Mouse (Mus musculus) lung, postnatal 0 days (tissue): ENCODE data around the gene Rpp25l. TPM values are rescaled to one million over a fixed set of nuclear protein-coding genes. Genes with fewer than 3 reads are reported as not detected.

ENCODE experiments used
- ATAC-seq: fragments of 200-750 bp; cut with Nextera tagmentation; 2 replicates; pipeline ENCODE4 v1.8.0; 2017; ENCODE audit warnings: moderate library complexity
- DNase-seq: peaks from one replicate; pipeline ENCODE4 v3.0.0-alpha.2; 2016; ENCODE audit warnings: low spot score
- H3K27ac ChIP-seq: fragments of 300-500 bp; sonication (generic); 2 replicates; pipeline ENCODE4 v1.5.1; 2014; ENCODE audit warnings: antibody characterized with exemption, mild to moderate bottlenecking, low read length, mixed read lengths
- H3K27me3 ChIP-seq: fragments of 300-500 bp; sonication (generic); replicated peaks from 2 replicates; pipeline ENCODE4 v1.6.1; 2014; ENCODE audit warnings: low read length, mixed read lengths; ENCODE audit not compliant: insufficient read depth
- H3K36me3 ChIP-seq: fragments of 300-500 bp; sonication (generic); 2 replicates; pipeline ENCODE4 v1.6.1; 2014; ENCODE audit warnings: low read length, mixed read lengths; ENCODE audit not compliant: insufficient read depth
- H3K4me1 ChIP-seq: fragments of 300-500 bp; sonication (generic); 2 replicates; pipeline ENCODE4 v1.6.1; 2014; ENCODE audit warnings: antibody characterized with exemption, low read depth, low read length, mixed read lengths; ENCODE audit not compliant: insufficient read depth
- H3K4me2 ChIP-seq: fragments of 300-500 bp; sonication (generic); replicated peaks from 2 replicates; pipeline ENCODE4 v1.6.1; 2014; ENCODE audit warnings: low read depth, mild to moderate bottlenecking, low read length, moderate library complexity, mixed read lengths
- H3K4me3 ChIP-seq: fragments of 300-500 bp; sonication (generic); 2 replicates; pipeline ENCODE4 v1.5.1; 2014; ENCODE audit warnings: low read depth, low read length
- H3K9ac ChIP-seq: fragments of 300-500 bp; sonication (generic); replicated peaks from 2 replicates; pipeline ENCODE4 v1.6.1; 2014; ENCODE audit warnings: low read depth, mild to moderate bottlenecking
- H3K9me3 ChIP-seq: fragments of 300-500 bp; sonication (generic); 2 replicates; pipeline ENCODE4 v1.6.1; 2016; ENCODE audit warnings: low read length, mixed read lengths
- CTCF ChIP-seq: IDR thresholded peaks from 2 replicates; pipeline ENCODE4 v1.5.1; 2016; ENCODE audit warnings: antibody characterized with exemption, mild to moderate bottlenecking
- EP300 ChIP-seq: IDR thresholded peaks from 2 replicates; pipeline ENCODE4 v1.6.1; 2016; ENCODE audit warnings: antibody characterized with exemption, mild to moderate bottlenecking, control low read depth
- WGBS: fragments of 180-500 bp; shearing (Covaris S2); extraction: QIAGEN DNeasy Blood & Tissue Kit; methylation state at CpG from one replicate; pipeline ENCODE4 v1.1.7; 2014; 5-methylcytosine and 5-hydroxymethylcytosine counted together
- polyA plus RNA-seq: library from polyadenylated mRNA; unstranded; fragments of >200 nt; fragmentation: Nextera tagmentation; extraction: Ambion mirVana; gene quantifications from 2 replicates; pipeline ENCODE4 v1.2.1, GENCODE M21; 2015

Gene Rpp25l
- polyA plus RNA-seq, 1 experiment from 2014 or later, result 51.8 TPM

DNA sequence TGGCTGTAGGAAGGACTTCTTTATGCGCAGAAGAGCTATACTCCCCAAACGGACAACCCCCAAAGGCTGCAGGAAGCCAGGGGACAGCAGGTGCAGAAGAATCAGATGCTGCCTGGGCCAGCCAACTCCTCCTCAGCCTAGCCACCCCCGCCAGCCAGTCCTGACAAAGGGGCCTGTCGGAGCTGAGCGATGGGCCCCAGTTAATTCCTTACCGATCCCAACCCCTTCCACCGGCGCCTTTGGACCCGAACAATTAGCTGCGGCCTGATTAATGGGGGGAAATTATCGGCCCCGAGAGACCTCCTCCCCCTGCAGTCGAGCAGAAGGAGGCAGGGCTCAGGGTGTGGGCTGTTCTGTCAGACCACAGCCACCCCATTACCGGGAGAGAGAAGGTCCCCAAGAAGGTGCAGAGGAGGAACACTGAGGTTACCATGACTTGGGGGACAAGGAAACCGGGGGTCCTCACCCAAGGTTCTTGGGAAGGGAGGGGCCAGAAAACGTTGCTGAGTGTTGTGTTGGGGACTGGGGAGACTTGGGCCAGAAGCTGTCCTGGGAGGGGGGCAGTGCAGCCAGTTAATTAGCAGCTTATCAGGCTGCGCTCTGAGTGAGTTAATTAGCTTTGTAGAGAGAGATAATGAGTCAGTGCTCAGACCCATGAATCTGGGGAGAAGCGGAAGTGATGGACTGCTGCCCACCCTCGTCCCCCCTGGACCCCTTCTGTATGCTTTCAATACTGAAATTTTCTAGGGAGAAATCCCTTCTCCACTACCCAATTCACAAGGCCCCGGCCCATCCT, 13.7 kb upstream of the Rpp25l start:
- Histone ChIP-seq H3K4me3 (no peak overlapping the region), H3K27me3 (peaks cover 70% of the 10 kb centered on the region), H3K4me2 (no peak overlapping the region), H3K36me3 (no peaks in the 10 kb centered on the region), H3K27ac (no peak overlapping the region), H3K9ac (no peak overlapping the region), H3K9me3 (no peaks in the 10 kb centered on the region), H3K4me1 (no peaks in the 10 kb centered on the region; the same call in 1 of the 2 replicates)
- ATAC-seq (no peak), DNase-seq (no peak)
- 20% methylated on average over 20 of the region's 20 CpGs for WGBS
- no peak for TF ChIP-seq CTCF
- no peak for TF ChIP-seq EP300

DNA sequence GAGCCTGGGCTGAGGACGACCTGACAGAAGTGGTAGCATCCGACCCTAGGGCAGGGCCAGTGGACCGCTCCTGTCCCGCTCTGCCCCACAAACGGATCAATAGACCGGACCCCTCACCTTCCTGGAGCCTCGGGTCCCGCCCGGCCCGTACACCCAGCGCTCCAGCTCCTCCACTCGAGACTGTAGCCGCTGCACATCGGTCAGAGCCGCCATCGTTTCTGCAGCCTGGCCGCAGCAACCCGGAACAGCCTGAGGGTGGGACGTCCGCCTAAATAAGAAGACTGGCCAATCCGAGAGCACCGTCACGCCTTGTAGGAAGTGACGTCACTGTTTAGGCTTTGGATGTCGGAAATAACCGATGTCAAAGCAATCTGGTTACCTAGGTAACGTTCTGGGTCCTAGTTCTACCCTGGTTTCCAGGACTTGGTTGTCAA, 9.6 kb upstream of the Rpp25l start, which contains the start of gene Dctn3:
TSS of gene Dctn3 (minus strand) at position 253 of the 434 bp plus-strand sequence.
- H3K4me2 ChIP-seq, result peak within 1 kb of the TSS; percentile 76
- DNase-seq (peak; percentile 99), ATAC-seq (peak; percentile 99)
- peak within 1 kb of the TSS; percentile 85 for H3K4me3 ChIP-seq
- peaks cover 43% of the 10 kb centered on the region for H3K27me3 ChIP-seq
- H3K36me3 ChIP-seq, result peaks cover 20% of the 10 kb centered on the region
- H3K4me1 ChIP-seq, result no peaks in the 10 kb centered on the region; the same call in 1 of the 2 replicates
- no peak for TF ChIP-seq EP300
- TF ChIP-seq CTCF, result no peak
- under 1% methylated on average over 27 of the region's 27 CpGs for WGBS
- no peaks in the 10 kb centered on the region for H3K9me3 ChIP-seq
- no peak within 1 kb of the TSS for H3K27ac ChIP-seq
- H3K9ac ChIP-seq, result peak within 1 kb of the TSS; percentile 76

DNA sequence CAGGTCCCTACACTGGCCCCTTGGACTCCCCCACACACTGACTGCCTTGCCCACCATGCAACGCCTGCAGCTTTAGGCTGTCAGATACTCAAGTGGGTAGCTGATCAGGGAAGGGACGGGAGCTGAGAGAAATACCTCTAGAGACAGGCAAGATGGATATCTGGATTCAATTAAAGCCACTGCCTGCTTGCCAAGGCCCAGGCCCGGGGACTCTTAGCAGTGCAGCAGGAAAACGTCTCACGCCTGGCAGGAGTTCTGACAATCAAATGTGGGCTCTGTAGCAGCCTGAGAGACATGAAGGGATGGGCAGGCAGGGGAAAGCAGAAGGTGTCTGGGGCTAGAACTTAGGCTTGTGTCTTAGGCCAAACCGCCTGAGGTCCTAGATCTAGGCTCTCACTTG, 3.5 kb upstream of the Rpp25l start:
- TF ChIP-seq CTCF, result no peak
- TF ChIP-seq EP300, result no peak
- Histone ChIP-seq H3K27ac (no peak overlapping the region), H3K9me3 (no peaks in the 10 kb centered on the region), H3K36me3 (peaks cover 24% of the 10 kb centered on the region), H3K27me3 (no peaks in the 10 kb centered on the region), H3K4me1 (peaks cover 11% of the 10 kb centered on the region; the same call in 1 of the 2 replicates), H3K4me3 (no peak overlapping the region), H3K9ac (no peak overlapping the region), H3K4me2 (no peak overlapping the region)
- DNase-seq, result no peak
- WGBS, result 70% methylated on average over 6 of the region's 6 CpGs
- no peak for ATAC-seq

DNA sequence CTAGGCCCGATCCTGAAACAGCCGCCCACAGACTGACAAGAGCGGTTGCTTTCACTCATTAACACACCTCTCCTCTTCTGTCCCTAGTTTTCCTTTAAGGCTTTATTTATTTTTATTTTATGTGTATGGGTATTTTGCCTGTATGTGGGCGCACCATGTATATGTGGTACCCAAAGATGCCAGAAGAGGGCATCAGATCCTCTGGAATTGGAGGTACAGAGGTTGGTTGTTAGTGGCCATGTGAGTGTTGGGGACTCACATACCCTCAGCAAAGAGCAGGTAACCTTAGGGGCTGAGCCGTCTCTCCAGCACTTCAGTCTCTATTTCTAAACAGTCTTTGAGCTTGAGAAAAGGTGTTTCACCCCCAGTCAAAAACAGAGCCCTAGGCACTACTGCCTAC, 2.3 kb upstream of the Rpp25l start:
- 78% methylated on average over 5 of the region's 5 CpGs for WGBS
- H3K9ac ChIP-seq, result no peak overlapping the region
- H3K4me2 ChIP-seq, result no peak overlapping the region
- H3K27me3 ChIP-seq, result no peaks in the 10 kb centered on the region
- TF ChIP-seq CTCF (peak; percentile 71), EP300 (no peak)
- H3K4me1 ChIP-seq, result peaks cover 13% of the 10 kb centered on the region; the same call in 1 of the 2 replicates
- ATAC-seq, result no peak
- H3K27ac ChIP-seq, result no peak overlapping the region
- peak; percentile 41 for DNase-seq
- H3K4me3 ChIP-seq, result no peak overlapping the region
- no peaks in the 10 kb centered on the region for H3K9me3 ChIP-seq
- peaks cover 24% of the 10 kb centered on the region for H3K36me3 ChIP-seq

DNA sequence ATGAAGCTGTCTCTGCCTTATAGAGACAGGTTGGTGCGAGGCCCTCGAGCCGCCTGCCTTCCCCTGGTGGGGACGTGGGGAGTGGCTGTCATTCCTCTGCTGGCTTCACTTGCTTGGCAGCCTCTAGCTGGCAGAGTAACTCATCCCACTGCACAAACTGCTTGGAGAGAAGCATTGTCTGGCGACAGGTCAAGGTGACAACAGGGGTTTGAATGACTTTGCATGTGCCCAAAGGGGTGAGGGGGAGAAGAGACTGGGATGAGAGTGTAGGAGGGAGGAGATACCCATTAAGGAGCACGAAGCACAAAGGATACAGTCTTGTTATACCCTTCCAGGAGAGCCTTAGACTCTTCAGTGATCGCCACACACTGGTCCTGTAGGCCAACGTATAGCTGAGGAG, 1.7 kb upstream of the Rpp25l start:
- Histone ChIP-seq H3K4me2 (no peak overlapping the region), H3K9me3 (no peaks in the 10 kb centered on the region), H3K9ac (no peak overlapping the region), H3K27ac (no peak overlapping the region), H3K27me3 (no peaks in the 10 kb centered on the region), H3K4me1 (peaks cover 13% of the 10 kb centered on the region; the same call in 1 of the 2 replicates), H3K4me3 (no peak overlapping the region), H3K36me3 (peaks cover 24% of the 10 kb centered on the region)
- DNase-seq (no peak), ATAC-seq (no peak)
- TF ChIP-seq CTCF, result no peak
- no peak for TF ChIP-seq EP300
- 78% methylated on average over 8 of the region's 8 CpGs for WGBS

DNA sequence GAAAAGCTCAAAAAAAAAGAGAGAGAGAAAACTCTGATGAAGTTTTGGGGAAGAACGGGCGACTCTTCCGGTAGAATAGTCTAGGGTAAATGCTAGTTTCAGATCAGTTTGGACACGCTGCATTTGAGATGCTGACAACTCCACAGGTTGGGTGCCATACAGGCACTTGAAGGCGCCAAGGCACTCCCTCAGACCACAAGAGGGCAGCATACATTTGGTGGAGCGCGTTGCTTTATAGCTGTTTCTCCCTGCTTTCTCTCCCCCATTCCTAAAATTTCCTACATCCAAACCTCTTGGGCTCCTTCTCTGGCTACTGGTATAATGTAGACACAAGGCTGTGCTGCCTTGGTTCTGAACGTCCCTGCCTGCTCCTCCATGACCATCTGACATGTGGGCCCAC, 942 bp upstream of the Rpp25l start:
- H3K9me3 ChIP-seq, result no peaks in the 10 kb centered on the region
- ATAC-seq, result peak; percentile 49
- TF ChIP-seq CTCF (peak; percentile 82), EP300 (no peak)
- peaks cover 16% of the 10 kb centered on the region for H3K36me3 ChIP-seq
- DNase-seq, result peak; percentile 80
- peak overlapping the region; percentile 79; the same call in 1 of the 2 replicates for H3K4me3 ChIP-seq
- H3K4me2 ChIP-seq, result peak overlapping the region; percentile 93
- H3K4me1 ChIP-seq, result peaks cover 13% of the 10 kb centered on the region; the same call in 1 of the 2 replicates
- 10% methylated on average over 8 of the region's 8 CpGs for WGBS
- no peak overlapping the region for H3K27ac ChIP-seq
- H3K9ac ChIP-seq, result no peak overlapping the region
- no peaks in the 10 kb centered on the region for H3K27me3 ChIP-seq
